Mouse (Mus musculus) gastrocnemius, adult 18-20 months (tissue): Measurements from ENCODE around the gene Exoc7. TPM values are rescaled to one million over a fixed set of nuclear protein-coding genes. Genes with fewer than 3 reads are reported as not detected.
"Not testable (repeated sequence)": the region's sequence is repeated elsewhere in the genome, so short reads cannot be mapped to it uniquely, and the experiment has no call there.

ENCODE experiments used
- DNase-seq: peaks from one replicate; pipeline ENCODE4 v3.0.0; 2021; ENCODE audit warnings: low spot score
- total RNA-seq, 2 experiments: library from RNA; stranded (reverse); gene quantifications; 2 replicates each; pipeline ENCODE4 v1.2.3; 2021

Gene Exoc7
- total RNA-seq, 2 experiments from 2014 or later: 69.0 to 86.7 TPM

GRCm38 (mm10) chr11:116281671-116282070 is 25.4 kb downstream of the Exoc7 start:
- DNase-seq: no peak

- no peak for DNase-seq
Observed at GRCm38 (mm10) chr11:116280751-116281663, 26.0 kb downstream of the Exoc7 start, which contains the start of gene Galr2. Gene Galr2, plus strand, starts transcription at chr11:116280939.

- DNase-seq: not testable (repeated sequence)
Observed at GRCm38 (mm10) chr11:116277184-116277583, 29.8 kb downstream of the Exoc7 start.

GRCm38 (mm10) chr11:116274045-116274666 is 32.9 kb downstream of the Exoc7 start, which contains the start of gene Srp68:
Gene Srp68, minus strand, starts transcription at chr11:116274217.
- DNase-seq: peak; percentile 93

GRCm38 (mm10) chr11:116273469-116274044 is 33.5 kb downstream of the Exoc7 start:
- DNase-seq: no peak

GRCm38 (mm10) chr11:116272589-116273468 is 34.2 kb downstream of the Exoc7 start:
- DNase-seq: no peak

GRCm38 (mm10) chr11:116269560-116269959 is 37.5 kb downstream of the Exoc7 start:
- no peak for DNase-seq

GRCm38 (mm10) chr11:116268313-116268712 is 38.7 kb downstream of the Exoc7 start:
- no peak for DNase-seq

- DNase-seq: no peak
Observed at GRCm38 (mm10) chr11:116267637-116268036, 39.4 kb downstream of the Exoc7 start.

- no peak for DNase-seq
Observed at GRCm38 (mm10) chr11:116265850-116266249, 41.2 kb downstream of the Exoc7 start.

- peak; percentile 58 for DNase-seq
Observed at GRCm38 (mm10) chr11:116265352-116265751, 41.7 kb downstream of the Exoc7 start.

GRCm38 (mm10) chr11:116260259-116260658 is 46.8 kb downstream of the Exoc7 start:
- DNase-seq: no peak

GRCm38 (mm10) chr11:116259461-116259860 is 47.6 kb downstream of the Exoc7 start:
- DNase-seq: no peak

- DNase-seq: no peak
Observed at GRCm38 (mm10) chr11:116255982-116256675, 50.9 kb downstream of the Exoc7 start.

GRCm38 (mm10) chr11:116255090-116255981 is 51.7 kb downstream of the Exoc7 start:
- no peak for DNase-seq

- no peak for DNase-seq
Observed at GRCm38 (mm10) chr11:116254627-116255026, 52.4 kb downstream of the Exoc7 start.

- DNase-seq: no peak
Observed at GRCm38 (mm10) chr11:116253076-116253600, 53.9 kb downstream of the Exoc7 start.

GRCm38 (mm10) chr11:116250898-116251297 is 56.1 kb downstream of the Exoc7 start:
- no peak for DNase-seq
